ENCODE assay signal across 11 mouse cellular contexts in the genomic region with DNA sequence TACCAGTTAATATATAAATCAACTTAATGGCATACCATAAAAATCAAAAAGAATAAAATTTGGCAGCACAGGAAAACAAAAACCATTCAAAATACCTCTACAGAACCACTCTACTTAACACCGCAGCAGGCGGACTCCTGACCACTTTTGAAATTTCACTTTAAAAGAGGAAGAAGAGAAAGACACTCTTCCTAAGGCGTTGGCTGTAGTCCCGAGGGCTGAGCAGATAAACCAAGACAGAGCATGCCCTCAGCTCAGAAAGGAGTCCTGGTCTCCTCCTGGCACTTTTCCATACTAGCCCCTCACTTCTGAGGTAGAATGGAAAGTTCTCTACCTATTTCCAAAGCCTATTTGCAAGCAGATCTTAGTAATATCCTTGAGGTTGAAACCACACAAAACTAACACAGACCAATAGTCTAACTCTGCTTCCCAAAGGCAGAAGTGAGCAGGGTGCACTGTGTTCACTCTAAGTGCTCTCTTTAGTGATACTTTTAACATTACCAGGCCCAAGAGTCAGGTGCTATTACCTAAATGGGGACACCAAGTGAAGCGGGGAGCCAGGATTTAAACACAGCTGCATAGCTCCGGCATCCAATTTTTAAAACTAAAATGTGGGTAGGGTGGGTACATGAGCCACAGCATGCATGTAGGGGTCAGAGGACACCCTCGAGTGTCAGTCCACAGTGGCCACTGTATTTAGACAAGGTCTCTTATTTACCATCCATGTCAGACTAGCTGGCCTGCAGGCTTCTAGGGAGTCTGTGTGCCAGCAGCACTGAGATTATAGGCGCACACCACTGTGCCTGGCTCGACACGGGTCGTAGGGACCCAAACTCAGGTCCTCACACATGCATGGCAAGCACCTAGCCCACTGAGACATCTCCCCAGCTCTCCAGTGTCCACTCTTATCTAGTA. TPM values are rescaled to one million over a fixed set of nuclear protein-coding genes. Genes with fewer than 3 reads are reported as not detected.
DNase-seq lines count a peak whose midpoint lies in the region; ATAC-seq and TF ChIP-seq lines count a peak whose summit lies in the region.
"Had no signal": no experiment of that assay in that cellular context is flagged by ENCODE, and none has a peak within 500 bp of the region (broad histone marks: within the 10 kb centered on the region; RNA-seq: fewer than 3 reads in every experiment).

No protein-coding gene starts in this region.

- H3K27ac ChIP-seq in kidney, embryonic 16.5 days (ENCODE audit: low read length), result peak overlapping the region; percentile 41; the same call in 1 of the 2 replicates
- peak overlapping the region; percentile 85 for H3K27ac ChIP-seq in bone marrow macrophage, adult 2 months (ENCODE audit: insufficient read depth, low read depth, low read length)
- H3K27ac ChIP-seq in heart, postnatal 0 days (ENCODE audit: low read depth), result peak overlapping the region; percentile 76

- 87% methylated on average over 11 of the region's 11 CpGs for WGBS in kidney, embryonic 16.5 days
- WGBS in heart, postnatal 0 days, result 50% methylated on average over 11 of the region's 11 CpGs

- no peak overlapping the region for H3K4me2 ChIP-seq in kidney, embryonic 16.5 days (replicated peaks; ENCODE audit: low read depth, low read length)
- H3K4me2 ChIP-seq in heart, postnatal 0 days (ENCODE audit: low read depth, low read length), result no peak overlapping the region
- H3K4me2 ChIP-seq: midbrain, embryonic 12.5 days; neural tube, embryonic 13.5 days; stomach, embryonic 15.5 days had no signal

- no peak for TF ChIP-seq POLR2A in bone marrow macrophage, adult 2 months (IDR thresholded peaks at IDR 0.05; ENCODE audit: borderline replicate concordance, low read depth, low read length)

- no peak for TF ChIP-seq CTCF in bone marrow macrophage, adult 2 months (IDR thresholded peaks at IDR 0.05; ENCODE audit: low read depth, low read length)
- TF ChIP-seq CTCF in heart, postnatal 0 days (IDR thresholded peaks at IDR 0.05; ENCODE audit: low read depth), result no peak

- no peaks in the 10 kb centered on the region for H3K9me3 ChIP-seq in kidney, embryonic 16.5 days (ENCODE audit: low read length)
- H3K9me3 ChIP-seq in heart, postnatal 0 days (replicated peaks; ENCODE audit: control insufficient read depth, low read length), result no peaks in the 10 kb centered on the region
- H3K9me3 ChIP-seq: midbrain, embryonic 12.5 days; neural tube, embryonic 13.5 days; stomach, embryonic 15.5 days had no signal

- no peak overlapping the region for H3K9ac ChIP-seq in kidney, embryonic 16.5 days (replicated peaks; ENCODE audit: low read length)
- no peak overlapping the region; the same call in 1 of the 2 replicates for H3K9ac ChIP-seq in heart, postnatal 0 days (replicated peaks; ENCODE audit: low read depth, low read length)
- H3K9ac ChIP-seq: midbrain, embryonic 12.5 days; neural tube, embryonic 13.5 days; stomach, embryonic 15.5 days had no signal

- ATAC-seq in kidney, embryonic 16.5 days (ENCODE audit: low FRiP score, low TSS enrichment), result no peak
- ATAC-seq in heart, postnatal 0 days (ENCODE audit: insufficient read depth, low read depth), result no peak
- peak; percentile 73 for ATAC-seq in monocyte, adult 5-6 weeks (replicated peaks; ENCODE audit: insufficient number of reproducible peaks, low FRiP score, low TSS enrichment, poor library complexity, severe bottlenecking)

- no peak overlapping the region for H3K4me3 ChIP-seq in kidney, embryonic 16.5 days (ENCODE audit: low read length)
- no peak overlapping the region for H3K4me3 ChIP-seq in bone marrow macrophage, adult 2 months (ENCODE audit: insufficient read depth, low read length)
- H3K4me3 ChIP-seq in heart, postnatal 0 days (ENCODE audit: low read depth, low read length), result no peak overlapping the region
- H3K4me3 ChIP-seq: midbrain, embryonic 12.5 days; neural tube, embryonic 13.5 days; stomach, embryonic 15.5 days had no signal

- TF ChIP-seq EP300 in heart, postnatal 0 days (IDR thresholded peaks at IDR 0.05; ENCODE audit: low read depth), result no peak

- intact Hi-C loops in gastrocnemius, postnatal 14 days (cut with DNase I; ENCODE audit: low total_unique reads), result no loop called here

- no peaks in the 10 kb centered on the region for H3K36me3 ChIP-seq in kidney, embryonic 16.5 days (ENCODE audit: insufficient read depth, low read length)
- peaks cover 12% of the 10 kb centered on the region for H3K36me3 ChIP-seq in heart, postnatal 0 days (replicated peaks; ENCODE audit: control insufficient read depth, insufficient read depth, low read length)

- H3K4me1 ChIP-seq in kidney, embryonic 16.5 days (ENCODE audit: insufficient read depth, low read length), result peaks cover 63% of the 10 kb centered on the region
- H3K4me1 ChIP-seq in bone marrow macrophage, adult 2 months (ENCODE audit: control insufficient read depth, insufficient read depth, low read length), result peaks cover 49% of the 10 kb centered on the region
- H3K4me1 ChIP-seq in heart, postnatal 0 days (ENCODE audit: control insufficient read depth, insufficient read depth), result peaks cover 66% of the 10 kb centered on the region

- no peaks in the 10 kb centered on the region for H3K27me3 ChIP-seq in kidney, embryonic 16.5 days (ENCODE audit: insufficient read depth, low read length)
- no peaks in the 10 kb centered on the region for H3K27me3 ChIP-seq in heart, postnatal 0 days (ENCODE audit: control insufficient read depth, insufficient read depth, low read length)
- H3K27me3 ChIP-seq: midbrain, embryonic 12.5 days; neural tube, embryonic 13.5 days; stomach, embryonic 15.5 days had no signal

- no peak for DNase-seq in kidney, adult 11 months
- DNase-seq in heart, postnatal 0 days (ENCODE audit: low spot score), result no peak
- DNase-seq in frontal cortex, postnatal 36 days (ENCODE audit: low spot score in 2 of 2), result no peak
- DNase-seq in gastrocnemius, postnatal 14 days, result no peak
- DNase-seq: gastrocnemius, postnatal 25 days had no signal

RNA-seq across cellular contexts. Expression of a gene that starts 15.8 kb away (rescaled TPM):
- polyA plus RNA-seq in kidney, embryonic 16.5 days (2015; fragmentation: Nextera tagmentation; extraction: Ambion mirVana), result 209 and 228 TPM in 2 replicates
- 121 and 131 TPM in 2 replicates for polyA plus RNA-seq in bone marrow macrophage, adult 2 months (2012; ENCODE audit: insufficient read depth, insufficient read length, missing spikeins)
- 239 and 307 TPM in 2 replicates for total RNA-seq in heart, postnatal 0 days (2014; rRNA removed; ENCODE audit: low replicate concordance)
- 213 and 235 TPM in 2 replicates for polyA plus RNA-seq in heart, postnatal 0 days (2015; fragmentation: Nextera tagmentation; extraction: Ambion mirVana)
- total RNA-seq in monocyte, adult 5-6 weeks (2017), result 39.4 to 61.3 TPM (median 41.0 TPM) in 3 replicates
- 10 to 100 TPM; 41.0 to 50.9 TPM for total RNA-seq in gastrocnemius, postnatal 14 days (2021)
